Mouse (Mus musculus) thymus, adult 18-20 months (tissue): ENCODE results near the gene Fam189a1.

Experiments used
- DNase-seq, 2 experiments: peaks; one replicate each; pipeline ENCODE4 v3.0.0; 2022; ENCODE audit warnings: mixed read lengths in 2 of 2

Gene Fam189a1

DNA sequence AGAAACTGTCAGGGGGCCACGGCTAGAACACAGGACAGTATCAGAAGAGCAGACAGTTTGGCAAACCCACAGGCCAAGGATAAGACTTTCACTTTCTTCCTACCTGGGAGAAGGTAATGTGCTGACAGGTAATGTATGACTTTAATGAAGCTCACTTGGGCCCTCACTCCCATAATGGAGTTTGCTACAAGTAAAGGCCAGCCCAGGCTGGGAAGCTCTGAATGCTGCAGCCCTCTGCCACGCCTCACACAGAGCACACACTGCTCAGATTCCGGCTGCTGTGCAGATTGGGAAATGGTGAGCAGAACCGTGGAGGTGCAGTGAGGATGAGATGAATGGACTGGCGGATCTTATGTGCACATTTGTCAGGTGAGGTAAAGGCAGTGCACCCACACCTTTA lies 211.7 kb downstream of the Fam189a1 start:
- no peak for DNase-seq

DNA sequence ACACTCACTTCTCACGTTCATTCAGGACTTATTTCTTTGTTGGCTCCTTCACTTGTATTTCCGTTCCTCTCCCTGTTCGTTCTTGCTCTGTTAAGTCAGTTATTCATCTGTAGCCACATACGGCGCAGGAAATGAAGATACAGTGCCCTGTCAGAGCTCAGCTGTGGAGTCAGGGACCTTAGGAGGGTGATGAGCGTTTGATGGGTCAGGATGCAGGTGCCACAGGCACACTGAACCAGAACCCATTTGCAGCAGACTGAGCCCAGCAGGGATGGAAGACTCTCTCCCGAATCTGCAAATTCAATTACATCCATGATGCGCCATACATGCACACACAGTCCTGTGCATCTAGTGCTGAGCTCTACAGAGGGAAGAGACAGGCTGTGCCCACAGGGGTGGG lies 212.2 kb downstream of the Fam189a1 start:
- DNase-seq: no peak

DNA sequence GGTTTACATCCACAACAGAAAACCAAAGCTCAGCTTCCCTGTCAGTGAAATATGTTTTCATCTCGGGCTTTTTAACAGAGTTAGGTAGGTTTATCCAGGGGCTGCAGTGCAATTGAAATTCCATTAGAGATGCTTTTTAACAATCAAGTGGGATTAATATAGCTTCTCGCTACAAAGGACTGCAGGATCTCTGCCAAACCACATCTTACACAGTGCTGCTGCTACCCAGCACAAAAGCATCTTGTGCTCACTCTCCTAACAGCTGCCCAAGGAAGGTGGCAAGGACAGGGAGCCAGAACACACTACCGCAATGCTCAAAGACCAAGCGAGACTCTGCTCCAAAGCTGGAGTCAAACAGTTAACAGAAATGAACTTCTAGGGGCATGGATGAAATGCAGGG lies 219.4 kb downstream of the Fam189a1 start:
- no peak for DNase-seq

DNA sequence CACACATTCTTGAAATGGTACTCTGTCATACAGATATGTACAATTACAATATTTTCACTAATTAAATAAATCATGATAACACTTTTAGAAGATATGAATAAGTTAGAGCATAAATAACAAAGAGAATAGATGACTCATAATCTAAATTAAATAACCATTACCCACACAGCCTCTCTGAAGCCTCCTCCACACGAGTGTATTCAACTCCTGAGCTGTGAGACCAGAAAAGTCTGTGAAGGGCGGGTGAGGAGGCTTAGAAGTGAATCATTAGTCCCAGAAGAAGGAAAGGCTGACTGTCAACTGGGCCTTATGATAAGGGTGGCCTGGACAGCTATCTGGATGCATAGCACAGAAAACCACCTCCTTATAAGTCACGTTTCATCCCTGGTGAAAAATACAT lies 222.3 kb downstream of the Fam189a1 start:
- DNase-seq: no peak

DNA sequence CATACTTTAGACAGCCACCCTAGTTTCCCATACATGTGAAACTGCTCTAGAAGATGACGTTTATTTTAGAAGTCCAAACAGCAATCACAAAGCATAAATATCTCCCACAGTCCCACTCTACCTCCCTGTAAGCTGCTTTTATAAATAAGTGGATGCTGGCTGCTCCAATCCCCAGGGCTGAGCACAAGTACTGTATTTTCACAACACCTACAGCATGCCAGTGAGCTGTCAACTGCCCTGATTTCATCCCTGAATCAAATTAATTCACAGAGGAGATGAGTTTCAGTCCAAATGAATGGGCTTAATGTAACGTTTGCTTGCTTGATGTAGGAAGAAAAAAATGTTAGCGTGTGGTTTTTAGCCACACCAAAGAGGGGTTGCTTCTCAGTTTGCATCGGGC lies 225.4 kb downstream of the Fam189a1 start:
- DNase-seq: no peak

DNA sequence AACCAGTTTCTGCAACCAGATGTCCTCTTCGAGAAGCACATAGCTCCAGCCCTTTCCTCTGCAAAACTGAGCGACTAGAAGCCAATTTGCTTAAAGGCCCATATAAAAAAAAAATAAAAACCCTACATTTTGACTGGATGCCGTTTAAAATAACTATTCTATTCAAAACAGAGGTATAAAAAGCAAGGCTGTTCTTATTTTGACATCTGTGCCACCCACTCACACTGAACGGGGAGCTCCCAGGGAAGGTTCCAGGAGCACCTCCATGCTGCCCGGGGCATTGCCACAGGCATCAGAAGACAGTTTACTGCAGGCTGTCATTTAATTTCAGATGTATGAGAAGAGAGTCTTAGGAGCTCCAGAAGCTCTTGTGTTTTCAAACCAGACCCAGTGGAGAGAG lies 232.5 kb downstream of the Fam189a1 start:
- DNase-seq: no peak

DNA sequence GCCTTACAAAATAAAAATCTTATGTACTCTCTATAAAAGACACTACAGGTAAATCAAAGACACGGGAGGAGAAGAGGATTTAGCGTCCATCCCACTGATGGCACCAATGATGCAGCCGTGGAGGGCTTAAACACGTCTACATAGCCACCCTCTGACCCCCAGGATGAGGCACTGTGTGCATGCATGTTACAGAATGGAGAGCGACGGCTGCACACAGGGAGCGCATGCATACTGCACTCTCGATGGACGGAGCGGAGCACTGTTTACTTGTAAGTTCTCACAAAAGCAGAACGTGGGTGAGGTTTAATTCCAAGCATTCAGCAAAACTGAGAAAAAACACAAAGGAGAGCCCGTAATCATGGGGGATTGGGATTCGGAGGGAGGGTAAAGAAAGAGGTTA lies 235.2 kb downstream of the Fam189a1 start:
- DNase-seq: no peak

DNA sequence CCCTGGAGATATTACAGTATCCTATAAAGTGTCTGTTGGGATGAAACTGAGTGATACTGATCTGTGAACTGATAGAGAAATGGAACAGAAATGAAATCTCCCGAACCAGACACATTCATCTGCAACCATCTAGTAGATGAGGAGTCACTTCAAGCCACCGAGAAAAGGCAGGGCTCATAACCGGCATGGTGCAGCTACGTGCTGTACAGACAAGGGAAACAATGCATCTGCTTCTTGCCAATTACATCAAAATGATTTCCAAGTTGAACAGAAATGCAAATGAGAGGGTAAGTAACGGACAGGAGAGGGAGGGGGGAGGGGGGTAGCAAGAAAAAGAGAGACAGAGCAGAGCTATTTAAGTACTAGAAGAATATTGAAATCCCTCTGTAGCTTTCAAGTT lies 235.6 kb downstream of the Fam189a1 start:
- no peak for DNase-seq

DNA sequence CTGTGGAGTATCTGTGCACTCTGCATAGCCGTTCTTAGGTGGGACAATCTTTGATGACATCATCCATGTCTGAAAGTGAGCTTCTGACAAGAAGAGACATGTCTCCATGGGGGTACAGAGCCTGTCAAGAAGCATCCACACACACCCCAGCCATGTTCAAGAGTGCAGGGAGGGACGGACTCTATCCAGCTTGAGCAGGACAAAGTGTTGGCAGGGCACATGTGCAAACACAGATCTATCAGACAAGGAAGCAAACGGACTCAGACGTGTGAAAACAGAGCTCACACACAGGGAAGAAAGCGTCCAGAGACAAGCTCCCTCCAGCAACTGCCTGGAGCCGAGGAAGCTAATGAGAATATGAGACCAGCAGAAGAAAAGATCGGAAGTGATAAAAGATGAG lies 239.7 kb downstream of the Fam189a1 start:
- DNase-seq: no peak

DNA sequence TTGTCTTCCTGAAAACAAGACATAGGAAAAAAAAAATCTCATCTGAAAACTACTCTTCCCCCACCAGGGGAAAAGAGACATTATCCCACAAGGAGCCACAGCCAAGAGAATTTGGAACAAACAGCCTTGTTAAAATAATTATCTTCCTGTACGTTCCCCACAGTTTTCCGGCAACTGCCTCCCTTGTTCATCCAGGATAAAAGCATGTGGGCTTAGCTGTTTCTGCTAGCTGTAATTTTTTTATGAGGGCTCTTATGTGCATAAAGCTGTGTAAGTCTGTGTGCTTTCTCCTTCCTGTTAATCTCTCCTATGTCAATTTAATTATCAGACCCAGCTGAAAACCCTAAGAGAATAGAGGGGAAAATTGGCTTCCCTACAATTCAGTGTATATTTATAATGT lies 241.2 kb downstream of the Fam189a1 start:
- DNase-seq: no peak

DNA sequence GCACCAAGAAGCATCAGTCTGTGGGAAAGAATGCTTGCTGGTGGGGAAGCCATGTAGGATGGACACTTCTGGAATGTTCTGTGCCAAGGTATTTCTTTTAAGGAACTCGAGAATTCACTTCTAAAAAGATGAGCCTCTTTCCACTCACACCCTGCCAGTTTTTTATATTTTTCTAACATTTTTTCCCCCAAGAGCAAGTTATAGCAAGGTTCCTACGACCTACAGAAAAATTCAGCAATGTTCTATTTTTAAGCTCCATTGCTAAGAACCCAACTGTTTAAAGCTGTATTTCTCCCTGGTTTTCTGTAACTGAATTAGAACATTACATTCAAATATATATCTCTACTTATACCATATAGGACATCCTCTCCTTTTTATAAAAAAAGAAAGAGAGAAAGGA lies 244.4 kb downstream of the Fam189a1 start:
- DNase-seq: no peak

DNA sequence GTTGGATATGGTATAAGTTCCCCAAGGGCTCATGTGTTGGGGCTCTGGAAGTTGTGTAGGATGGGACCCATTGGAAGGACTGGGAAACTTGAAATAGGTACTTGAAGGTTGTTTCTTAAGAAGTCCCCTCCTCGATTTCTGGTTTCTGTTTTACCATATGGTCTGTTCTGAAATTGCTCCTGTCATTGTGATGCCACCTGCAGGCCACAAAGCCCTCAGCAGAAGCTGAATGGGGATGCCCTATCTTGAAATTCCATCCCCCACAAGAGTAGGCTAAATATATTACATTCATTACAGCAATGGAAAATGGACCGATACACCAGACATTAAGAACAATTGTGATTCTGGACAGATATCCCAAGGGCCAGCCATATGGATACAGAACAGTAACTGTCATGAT lies 246.2 kb downstream of the Fam189a1 start:
- no peak for DNase-seq

DNA sequence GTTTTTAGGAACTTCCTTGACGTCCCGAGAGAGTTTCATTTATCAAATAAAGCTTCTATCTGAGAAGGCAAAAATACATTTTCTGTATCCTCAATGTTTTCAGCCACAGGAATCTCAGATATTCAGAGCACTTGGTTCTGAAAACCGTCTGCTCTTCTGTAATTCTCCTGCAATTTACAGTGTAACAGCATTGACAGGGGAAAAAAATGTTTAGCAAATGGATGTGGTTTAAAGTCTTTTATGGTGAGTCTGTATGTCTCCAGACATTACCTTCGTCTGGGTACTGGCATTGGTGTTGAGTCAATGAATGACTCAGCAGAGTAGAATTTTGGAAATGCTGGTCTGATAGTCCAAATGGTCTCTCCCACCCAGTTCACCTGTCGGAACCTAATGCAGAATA lies 249.4 kb downstream of the Fam189a1 start:
- DNase-seq: no peak

DNA sequence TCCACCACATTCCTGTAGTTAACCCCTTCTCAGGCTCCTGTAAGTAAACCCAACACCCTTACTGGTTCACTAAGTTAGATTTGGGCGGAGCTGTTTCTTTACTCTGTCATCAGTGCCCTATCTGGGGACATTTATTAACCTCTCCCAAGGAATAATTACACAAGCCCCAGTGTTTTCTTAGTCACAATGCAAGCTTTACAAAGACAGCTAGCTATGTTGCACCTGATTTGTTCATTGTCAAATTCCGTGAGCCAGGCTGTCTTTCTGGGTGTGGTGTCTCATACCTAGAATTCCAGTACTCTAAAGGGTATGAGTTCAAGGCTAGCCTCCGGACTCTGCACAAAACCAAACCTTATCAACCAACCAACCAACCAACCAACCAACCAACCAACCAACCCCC lies 250.9 kb downstream of the Fam189a1 start:
- no peak for DNase-seq

DNA sequence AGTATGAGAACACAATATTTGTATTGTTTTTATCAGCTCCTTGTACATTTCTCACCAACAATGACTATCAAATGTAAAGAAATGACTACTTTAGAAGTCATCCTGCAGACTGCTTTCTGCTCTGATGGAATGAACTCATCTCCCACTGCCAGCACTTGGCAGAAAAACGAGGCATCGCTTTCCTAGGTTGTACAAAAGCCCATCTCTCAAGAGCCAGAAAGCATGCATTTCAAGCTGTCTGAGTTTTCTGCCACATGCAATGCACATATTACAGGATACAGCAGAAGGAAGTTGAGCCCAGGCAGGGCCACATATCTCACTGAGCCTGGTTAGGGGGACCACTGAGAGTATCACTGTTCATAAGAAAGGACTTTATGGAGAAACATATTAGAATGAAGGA lies 256.1 kb downstream of the Fam189a1 start:
- no peak for DNase-seq

DNA sequence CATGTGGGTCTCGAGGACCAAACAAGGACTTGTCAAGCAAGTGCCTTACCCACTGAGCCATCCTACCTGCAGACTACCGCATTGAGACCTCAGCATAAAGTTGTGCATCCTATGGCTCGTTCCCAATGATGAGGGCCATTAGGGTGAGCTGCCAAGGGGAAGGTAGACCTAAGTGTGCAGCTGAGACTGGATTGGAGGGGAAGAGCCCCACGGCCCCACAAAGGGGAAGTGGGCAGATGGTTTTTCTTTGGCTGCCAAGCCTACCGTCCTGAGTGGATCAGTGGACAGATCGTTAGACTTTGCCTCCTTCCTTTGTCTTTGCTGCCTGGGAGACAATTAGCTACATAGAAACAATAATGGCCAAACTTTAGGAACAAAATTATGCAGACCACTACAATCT lies 259.8 kb downstream of the Fam189a1 start:
- DNase-seq: no peak

DNA sequence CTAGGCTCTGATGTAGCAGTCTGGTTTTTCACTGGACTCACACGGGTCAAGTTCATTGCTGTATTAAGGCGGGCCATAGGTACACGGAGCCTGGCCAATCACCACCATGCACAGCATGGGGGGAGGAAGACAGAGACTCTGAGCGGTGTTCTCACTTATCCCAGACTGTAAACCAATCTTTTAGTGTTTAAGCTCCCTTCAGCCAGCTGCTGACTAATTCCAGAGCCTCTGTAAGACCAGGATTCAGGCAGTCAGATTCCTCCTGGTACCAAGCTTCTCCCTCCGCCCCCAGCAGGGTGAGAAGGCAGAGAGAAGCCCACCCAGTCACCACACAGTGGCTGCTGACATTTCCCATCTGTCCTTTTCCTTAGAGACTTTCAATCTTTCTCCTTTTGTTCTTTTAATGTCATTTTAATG lies 260.7 kb downstream of the Fam189a1 start:
- DNase-seq: no peak

DNA sequence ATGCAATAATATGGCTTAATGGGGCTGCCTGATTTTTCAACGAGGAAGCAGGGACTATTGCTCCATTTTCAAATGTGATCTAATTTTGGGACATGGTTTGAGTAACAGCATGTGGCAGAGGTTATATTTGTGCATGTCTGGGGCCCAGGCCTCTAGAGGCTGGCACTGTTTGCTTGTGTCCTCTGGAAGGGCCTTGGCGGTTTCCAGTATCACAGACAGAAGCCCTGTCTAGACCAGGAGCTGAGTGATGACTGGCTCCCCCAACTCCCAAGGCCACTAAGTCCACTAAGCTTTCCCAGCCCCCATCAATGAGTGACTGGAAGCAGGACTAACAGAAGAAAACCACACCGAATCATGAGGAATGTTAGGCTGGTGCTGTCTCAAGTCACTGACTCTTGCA lies 265.2 kb downstream of the Fam189a1 start:
- DNase-seq: no peak

DNA sequence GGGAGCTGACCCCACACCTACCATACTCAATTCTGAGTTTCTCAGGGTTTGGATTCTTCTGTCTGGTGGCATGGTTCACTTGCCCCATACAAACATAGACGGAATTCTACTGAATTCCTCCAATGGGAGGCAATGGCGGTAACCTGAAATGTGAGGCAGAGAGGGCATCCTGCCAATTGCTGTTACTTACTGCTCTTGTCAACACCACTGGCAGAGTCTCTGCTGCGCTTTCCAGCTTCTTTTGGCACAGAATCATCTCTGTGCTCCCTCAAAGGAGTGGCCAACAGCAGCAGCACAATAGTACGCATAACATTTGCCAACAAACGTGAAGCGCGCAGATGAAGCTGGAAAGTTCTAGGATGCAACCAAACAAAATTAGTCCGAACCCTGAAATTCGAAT lies 266.5 kb downstream of the Fam189a1 start:
- no peak for DNase-seq

DNA sequence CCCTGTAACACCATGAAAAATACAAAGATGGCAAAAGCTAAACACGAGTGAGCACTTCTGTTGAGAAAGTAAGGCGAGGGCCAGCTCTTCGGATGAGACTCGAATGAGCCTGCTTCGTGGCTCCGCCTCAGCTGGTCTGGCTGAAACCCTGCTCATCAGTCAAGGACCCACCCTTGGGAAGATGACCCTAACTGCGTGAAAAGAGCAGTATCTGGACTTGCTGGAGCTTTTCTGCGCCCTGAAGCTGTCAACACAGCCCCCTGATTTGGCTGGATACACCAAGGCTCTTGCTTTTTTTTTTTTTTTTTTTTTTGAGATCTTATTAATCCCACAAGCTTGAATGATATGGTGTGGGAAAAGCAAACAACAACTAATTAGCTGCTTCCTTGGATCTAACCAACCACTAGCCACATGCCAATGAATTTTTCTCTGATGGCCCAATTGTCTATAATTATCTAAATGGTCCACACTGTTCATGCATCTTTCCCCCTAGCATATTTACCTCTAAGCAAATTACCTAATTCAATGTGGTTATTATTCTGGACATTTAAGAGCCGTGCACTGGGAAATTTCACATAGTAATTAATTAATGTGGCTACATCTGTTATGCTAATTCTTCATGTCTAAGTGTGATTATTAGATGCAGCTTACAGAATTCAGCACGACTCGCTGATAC lies 272.0 kb downstream of the Fam189a1 start:
- no peak for DNase-seq

DNA sequence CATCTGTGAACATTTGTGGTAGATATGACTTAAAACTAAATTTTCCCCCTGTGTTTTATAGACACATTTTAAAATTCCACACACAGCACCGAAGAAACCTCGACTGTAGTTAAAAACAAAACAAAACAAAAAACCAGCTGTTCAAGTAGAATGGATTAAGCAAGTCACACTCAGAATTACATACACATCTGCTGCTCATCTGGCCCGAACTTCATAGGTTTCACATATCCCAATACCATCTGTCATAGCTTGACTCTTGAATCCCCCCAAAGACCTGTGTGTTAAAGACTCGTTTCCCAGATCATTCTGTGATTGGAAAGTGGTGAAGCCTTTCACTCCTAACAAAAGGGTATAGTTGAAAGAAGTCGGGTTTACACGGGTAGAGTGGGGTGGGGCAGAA lies 274.1 kb downstream of the Fam189a1 start:
- DNase-seq: no peak

DNA sequence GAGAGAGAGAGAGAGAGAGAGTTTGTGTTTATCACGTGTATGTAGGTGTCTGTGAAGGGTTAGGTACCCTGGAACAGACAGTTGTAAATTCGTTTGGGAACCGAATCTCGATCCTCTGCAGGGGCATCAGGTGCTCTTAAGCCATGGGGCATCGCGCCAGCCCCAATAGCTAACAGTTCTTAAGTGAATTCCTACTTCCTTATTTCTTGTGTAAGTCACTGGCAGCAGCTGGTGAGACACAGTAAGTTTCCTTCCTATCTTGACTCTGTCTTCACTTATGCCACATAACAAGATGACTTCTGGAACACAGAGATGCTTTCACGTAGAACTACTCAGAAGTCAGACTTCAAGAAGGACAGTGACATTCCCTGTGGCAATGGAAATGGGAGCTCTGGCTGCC lies 275.0 kb downstream of the Fam189a1 start:
- DNase-seq: no peak

DNA sequence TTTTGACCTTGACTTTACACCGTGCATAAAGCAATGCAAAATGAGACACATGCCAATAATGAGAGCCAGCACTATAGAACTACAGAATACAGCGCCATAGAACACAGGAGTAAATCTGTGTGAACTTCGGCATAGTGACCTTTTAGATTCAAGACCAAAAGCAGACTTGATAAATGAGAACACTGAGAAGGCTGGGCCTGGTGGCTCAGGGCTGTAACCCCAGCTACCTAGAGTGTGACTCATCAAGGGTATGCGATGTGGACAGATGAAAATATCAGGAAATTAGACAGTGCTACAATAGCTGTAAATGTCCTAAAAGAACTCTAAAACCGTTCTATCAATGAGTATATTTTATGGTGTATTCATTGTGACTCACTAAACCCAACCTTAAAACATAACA lies 276.0 kb downstream of the Fam189a1 start:
- no peak for DNase-seq

DNA sequence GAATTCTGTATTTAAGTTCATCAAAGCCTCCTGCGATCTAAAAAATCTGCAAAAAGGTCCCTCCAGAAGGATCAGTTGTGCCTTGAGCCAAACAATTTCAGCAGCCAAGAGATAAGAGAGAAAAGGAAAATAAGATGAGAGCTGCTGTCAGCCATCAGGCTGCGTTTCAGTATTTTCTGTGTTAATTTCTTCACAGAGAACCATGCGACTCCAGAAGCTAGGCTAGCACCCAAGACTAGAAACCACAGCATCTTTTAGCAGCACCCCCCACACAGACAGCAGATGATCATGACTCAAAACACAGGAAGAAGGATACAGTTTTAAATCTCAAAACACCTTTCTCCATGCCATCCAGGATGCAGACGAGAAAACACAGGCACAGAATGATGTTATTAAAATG lies 281.4 kb downstream of the Fam189a1 start:
- DNase-seq: no peak

DNA sequence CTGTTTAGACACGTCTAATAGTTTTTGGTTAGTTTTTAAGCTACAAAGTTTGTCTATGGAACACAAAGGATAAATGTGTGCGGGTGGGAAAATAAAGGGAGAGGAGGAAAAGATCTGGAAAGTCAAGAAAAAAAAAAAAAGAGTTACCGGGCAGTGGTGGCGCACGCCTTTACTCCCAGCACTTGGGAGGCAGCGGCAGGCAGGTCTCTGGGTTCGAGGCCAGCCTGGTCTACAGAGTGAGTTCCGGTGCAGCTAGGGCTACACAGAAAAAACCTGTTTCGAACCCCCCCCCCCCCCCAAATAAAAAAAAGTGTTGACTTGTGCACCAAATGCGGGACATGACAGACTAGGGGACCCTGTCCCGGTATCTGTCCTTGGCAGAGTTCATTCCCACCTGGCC lies 283.1 kb downstream of the Fam189a1 start:
- peak in 1 of 2 experiments; percentile 12 for DNase-seq
